Mouse (Mus musculus) kidney, embryonic 16.5 days (tissue): ENCODE data around the gene Zkscan7. TPM values are rescaled to one million over a fixed set of nuclear protein-coding genes. Genes with fewer than 3 reads are reported as not detected.
"Not testable (repeated sequence)": the region's sequence is repeated elsewhere in the genome, so short reads cannot be mapped to it uniquely, and the experiment has no call there.

Experiments used
- ATAC-seq: fragments of 200-750 bp; cut with Nextera tagmentation; 2 replicates; pipeline ENCODE4 v1.8.0; 2017; ENCODE audit warnings: moderate TSS enrichment; ENCODE audit not compliant: low FRiP score, low TSS enrichment
- H3K27ac ChIP-seq: fragments of 300-500 bp; sonication (generic); 2 replicates; pipeline ENCODE4 v1.5.1; 2014; ENCODE audit warnings: low read length
- H3K27me3 ChIP-seq: fragments of 300-500 bp; sonication (generic); 2 replicates; pipeline ENCODE4 v1.6.1; 2014; ENCODE audit warnings: low read length, control low read depth, mixed read lengths; ENCODE audit not compliant: insufficient read depth
- H3K36me3 ChIP-seq: fragments of 300-500 bp; sonication (generic); 2 replicates; pipeline ENCODE4 v1.6.1; 2014; ENCODE audit warnings: low read length, control low read depth, mixed read lengths; ENCODE audit not compliant: insufficient read depth
- H3K4me1 ChIP-seq: fragments of 300-500 bp; sonication (generic); 2 replicates; pipeline ENCODE4 v1.6.1; 2014; ENCODE audit warnings: low read length, control low read depth, mixed read lengths; ENCODE audit not compliant: insufficient read depth
- H3K4me2 ChIP-seq: fragments of 300-500 bp; sonication (generic); replicated peaks from 2 replicates; pipeline ENCODE4 v1.6.1; 2014; ENCODE audit warnings: low read depth, low read length
- H3K4me3 ChIP-seq: fragments of 300-500 bp; sonication (generic); 2 replicates; pipeline ENCODE4 v1.5.1; 2014; ENCODE audit warnings: mild to moderate bottlenecking, low read length
- H3K9ac ChIP-seq: fragments of 300-500 bp; sonication (generic); replicated peaks from 2 replicates; pipeline ENCODE4 v1.6.1; 2014; ENCODE audit warnings: low read length
- H3K9me3 ChIP-seq: fragments of 300-500 bp; sonication (generic); 2 replicates; pipeline ENCODE4 v1.6.1; 2016; ENCODE audit warnings: low read length, control low read depth
- WGBS: fragments of 180-500 bp; shearing (Covaris S2); extraction: QIAGEN DNeasy Blood & Tissue Kit; methylation state at CpG from one replicate; pipeline ENCODE4 v1.1.7; 2014; 5-methylcytosine and 5-hydroxymethylcytosine counted together
- polyA plus RNA-seq: library from polyadenylated mRNA; unstranded; fragments of >200 nt; fragmentation: Nextera tagmentation; extraction: Ambion mirVana; gene quantifications from 2 replicates; pipeline ENCODE4 v1.2.1, GENCODE M21; 2015

Zkscan7 gene
- polyA plus RNA-seq, result 6.0 and 7.7 TPM in 2 replicates

DNA sequence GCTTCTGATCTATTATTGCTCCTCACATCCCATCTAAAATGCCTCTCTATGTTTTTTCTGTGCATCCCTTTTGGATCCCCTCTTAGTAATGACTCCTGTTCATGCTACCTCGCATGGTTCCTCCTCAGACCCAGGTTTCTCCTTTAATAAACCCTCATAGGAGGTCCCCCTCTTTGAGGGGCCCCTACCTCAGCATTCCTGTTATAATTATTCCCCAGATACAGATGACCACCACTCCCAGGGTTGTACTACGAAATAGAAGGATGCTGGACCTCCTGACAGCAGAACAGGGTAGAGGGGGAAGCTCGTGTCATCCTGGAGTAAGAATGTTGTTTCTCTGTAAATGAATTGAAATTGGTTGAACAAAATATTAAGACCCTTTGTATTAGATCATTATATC, at the start of gene Zkscan7:
Gene Zkscan7, plus strand, starts transcription at position 301 of the 400 bp plus-strand sequence.
- 94% methylated on average over 3 of the region's 3 CpGs for WGBS
- H3K9me3 ChIP-seq, result 0 out of 2 replicates have a peak, but pooled peaks cover 3% of the 10 kb centered on the region
- no peaks in the 10 kb centered on the region for H3K36me3 ChIP-seq
- ATAC-seq, result no peak
- H3K4me2 ChIP-seq, result peak within 1 kb of the TSS; percentile 77
- H3K4me3 ChIP-seq, result peak within 1 kb of the TSS; percentile 73
- H3K27me3 ChIP-seq, result no peaks in the 10 kb centered on the region
- H3K4me1 ChIP-seq, result peaks cover 6% of the 10 kb centered on the region
- no peak within 1 kb of the TSS for H3K9ac ChIP-seq
- H3K27ac ChIP-seq, result 0 out of 2 replicates have a peak within 1 kb of the TSS, but pooled peaks have one; percentile 20

DNA sequence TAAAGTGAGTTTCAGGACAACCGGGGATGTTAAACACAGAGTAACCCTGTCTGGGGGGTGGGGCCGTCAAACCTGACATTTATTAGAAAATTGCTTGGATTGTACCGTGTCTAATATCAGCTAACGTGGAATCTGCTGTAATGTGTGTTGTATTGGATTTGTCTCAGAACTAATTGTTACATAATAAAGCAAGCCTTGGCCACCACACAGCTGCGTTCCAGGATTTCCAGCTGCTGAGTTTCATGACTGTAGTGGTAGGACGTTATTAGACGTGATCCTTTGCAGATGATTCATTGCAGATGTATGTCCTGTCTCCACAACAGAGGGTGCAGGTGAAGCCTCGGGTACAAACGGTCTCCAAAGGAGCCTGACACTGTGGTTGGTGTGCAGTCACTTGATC, 49.4 kb upstream of the Zkscan7 start:
- Histone ChIP-seq H3K4me2 (no peak overlapping the region), H3K9me3 (no peaks in the 10 kb centered on the region), H3K4me1 (no peaks in the 10 kb centered on the region), H3K9ac (no peak overlapping the region), H3K27ac (no peak overlapping the region), H3K36me3 (no peaks in the 10 kb centered on the region), H3K27me3 (no peaks in the 10 kb centered on the region), H3K4me3 (no peak overlapping the region)
- 71% methylated on average over 9 of the region's 9 CpGs for WGBS
- no peak for ATAC-seq

GRCm38 (mm10) chr9:122836790-122837189, 48.7 kb upstream of the Zkscan7 start:
- ATAC-seq, result 0 out of 2 replicates have a peak, but pooled peaks have one; percentile 31
- no peaks in the 10 kb centered on the region for H3K36me3 ChIP-seq
- no peak overlapping the region for H3K27ac ChIP-seq
- WGBS, result 57% methylated on average over 6 of the region's 6 CpGs
- no peak overlapping the region for H3K4me2 ChIP-seq
- no peaks in the 10 kb centered on the region for H3K27me3 ChIP-seq
- no peak overlapping the region for H3K9ac ChIP-seq
- no peaks in the 10 kb centered on the region for H3K4me1 ChIP-seq
- H3K4me3 ChIP-seq, result no peak overlapping the region
- H3K9me3 ChIP-seq, result no peaks in the 10 kb centered on the region

DNA sequence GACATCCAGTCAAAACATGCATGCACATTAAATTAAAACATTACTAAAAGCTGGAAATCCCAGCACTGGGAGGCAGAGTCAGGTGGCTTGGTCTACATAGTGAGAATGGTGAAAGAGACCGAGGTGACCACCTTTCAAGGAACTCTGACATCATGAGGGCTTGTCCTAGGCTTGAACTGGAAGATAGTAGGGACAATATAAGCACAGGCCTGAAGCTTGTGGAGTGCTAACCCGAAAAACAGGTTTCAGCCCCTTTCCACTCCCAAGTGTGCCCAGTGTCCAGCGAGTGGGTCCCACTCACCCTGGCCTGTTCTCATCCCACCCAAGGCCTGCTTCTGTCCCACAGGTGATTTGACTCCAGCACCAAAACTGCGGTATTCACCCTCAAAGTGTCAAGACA, 48.3 kb upstream of the Zkscan7 start:
- Histone ChIP-seq H3K27me3 (no peaks in the 10 kb centered on the region), H3K4me2 (no peak overlapping the region), H3K36me3 (no peaks in the 10 kb centered on the region), H3K4me3 (no peak overlapping the region), H3K27ac (no peak overlapping the region), H3K9ac (no peak overlapping the region), H3K4me1 (no peaks in the 10 kb centered on the region), H3K9me3 (no peaks in the 10 kb centered on the region)
- 85% methylated on average over 4 of the region's 4 CpGs for WGBS
- no peak for ATAC-seq

DNA sequence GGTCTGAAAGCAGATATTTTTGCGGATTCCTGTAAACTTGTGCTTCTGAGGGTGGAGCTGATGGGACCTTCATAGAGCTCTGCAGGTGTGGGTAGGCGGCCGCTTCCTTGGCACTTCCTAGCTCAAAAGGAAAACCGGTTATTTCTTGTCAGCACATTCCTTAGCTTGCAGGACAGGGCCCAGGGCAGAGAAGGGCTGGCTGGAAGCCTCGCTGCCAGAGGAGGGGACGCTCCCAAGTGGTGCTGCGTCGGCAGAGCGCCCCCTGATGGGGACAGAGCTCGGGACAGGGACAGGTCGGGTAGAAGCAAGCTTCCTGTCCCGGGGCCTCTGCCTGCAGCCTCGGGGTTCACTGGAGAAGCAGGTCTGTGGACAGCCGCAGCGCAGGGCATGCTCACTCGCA, 47.8 kb upstream of the Zkscan7 start:
- 26% methylated on average over 16 of the region's 16 CpGs for WGBS
- Histone ChIP-seq H3K4me2 (0 out of 2 replicates have a peak overlapping the region, but pooled peaks have one; percentile 14), H3K4me3 (no peak overlapping the region), H3K36me3 (no peaks in the 10 kb centered on the region), H3K27ac (no peak overlapping the region), H3K9ac (no peak overlapping the region), H3K27me3 (no peaks in the 10 kb centered on the region), H3K9me3 (no peaks in the 10 kb centered on the region), H3K4me1 (no peaks in the 10 kb centered on the region)
- peak; percentile 71 for ATAC-seq

- H3K4me1 ChIP-seq, result no peaks in the 10 kb centered on the region
- H3K27ac ChIP-seq, result no peak within 1 kb of the TSS
- H3K27me3 ChIP-seq, result no peaks in the 10 kb centered on the region
- peaks cover 5% of the 10 kb centered on the region; the same call in 1 of the 2 replicates for H3K9me3 ChIP-seq
- H3K4me2 ChIP-seq, result no peak within 1 kb of the TSS
- H3K4me3 ChIP-seq, result no peak within 1 kb of the TSS
- WGBS, result 74% methylated on average over 3 of the region's 3 CpGs
- H3K9ac ChIP-seq, result no peak within 1 kb of the TSS
- no peak for ATAC-seq
- H3K36me3 ChIP-seq, result peaks cover 6% of the 10 kb centered on the region
Observed at GRCm38 (mm10) chr9:122843760-122844159, 41.7 kb upstream of the Zkscan7 start, which contains the start of gene Gm35549. Gene Gm35549, minus strand, starts transcription at chr9:122844035.

- H3K4me1 ChIP-seq, result no peaks in the 10 kb centered on the region
- H3K27me3 ChIP-seq, result no peaks in the 10 kb centered on the region
- 88% methylated on average over 3 of the region's 3 CpGs for WGBS
- H3K9ac ChIP-seq, result no peak overlapping the region
- H3K27ac ChIP-seq, result no peak overlapping the region
- no peak overlapping the region for H3K4me3 ChIP-seq
- H3K9me3 ChIP-seq, result peaks cover 14% of the 10 kb centered on the region; the same call in 1 of the 2 replicates
- ATAC-seq, result no peak
- peaks cover 23% of the 10 kb centered on the region for H3K36me3 ChIP-seq
- H3K4me2 ChIP-seq, result no peak overlapping the region
Observed at GRCm38 (mm10) chr9:122845621-122846020, 39.9 kb upstream of the Zkscan7 start.

- H3K27ac ChIP-seq, result no peak overlapping the region
- no peak overlapping the region for H3K4me3 ChIP-seq
- no peaks in the 10 kb centered on the region for H3K27me3 ChIP-seq
- peaks cover 14% of the 10 kb centered on the region; the same call in 1 of the 2 replicates for H3K9me3 ChIP-seq
- no peak overlapping the region for H3K9ac ChIP-seq
- H3K36me3 ChIP-seq, result peaks cover 28% of the 10 kb centered on the region
- no peak for ATAC-seq
- no peaks in the 10 kb centered on the region for H3K4me1 ChIP-seq
- no peak overlapping the region for H3K4me2 ChIP-seq
Observed at GRCm38 (mm10) chr9:122846156-122846555, 39.3 kb upstream of the Zkscan7 start.

DNA sequence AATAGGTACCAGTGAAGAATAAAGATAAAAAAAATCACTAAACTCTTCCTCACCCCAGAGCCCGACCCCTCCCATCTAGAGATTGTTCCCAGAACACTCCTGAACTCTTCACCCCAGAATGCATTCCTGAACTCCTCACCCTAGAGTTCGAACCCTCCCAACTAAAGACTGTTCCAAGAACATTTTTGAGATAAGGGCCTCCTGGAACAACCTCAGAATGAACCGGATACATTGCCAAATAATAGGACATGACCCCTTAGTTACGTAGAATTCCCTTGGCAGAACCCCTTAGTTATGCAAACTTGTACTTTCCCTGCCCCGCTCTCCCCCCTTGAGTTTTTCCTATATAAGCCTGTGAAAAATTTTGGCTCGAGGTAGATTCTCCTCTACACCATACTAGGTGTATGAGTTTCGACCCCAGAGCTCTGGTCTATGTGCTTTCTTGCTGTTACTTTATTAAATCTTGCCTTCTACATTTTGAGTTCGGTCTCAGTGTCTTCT, 37.6 kb upstream of the Zkscan7 start:
- ATAC-seq, H3K4me2 ChIP-seq, H3K4me1 ChIP-seq, H3K27me3 ChIP-seq, H3K9ac ChIP-seq, H3K4me3 ChIP-seq, H3K27ac ChIP-seq: not testable (repeated sequence)
- Histone ChIP-seq H3K9me3 (peaks cover 20% of the 10 kb centered on the region; the same call in 1 of the 2 replicates), H3K36me3 (peaks cover 45% of the 10 kb centered on the region)
- WGBS, result 96% methylated on average over 5 of the region's 8 CpGs

DNA sequence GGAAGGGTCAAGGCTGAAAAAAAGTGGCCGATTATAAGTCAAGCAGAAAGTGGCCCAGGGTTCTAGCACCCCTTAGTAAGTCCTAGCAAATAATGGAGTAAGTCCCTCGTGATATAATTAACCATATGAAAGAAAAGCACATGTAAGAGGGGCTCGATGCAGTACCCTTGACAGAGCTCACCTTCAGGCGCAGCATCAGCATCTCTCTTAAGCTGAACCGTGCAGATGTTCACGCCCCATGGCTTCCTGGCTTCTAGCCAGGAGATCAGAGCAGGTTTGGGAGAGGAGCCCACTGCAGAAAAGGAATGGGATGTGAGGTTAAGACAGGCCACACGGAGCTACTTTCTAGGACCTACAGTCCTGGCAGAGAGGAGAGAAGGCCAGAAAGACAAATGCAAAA, 31.0 kb upstream of the Zkscan7 start:
- Histone ChIP-seq H3K27ac (no peak overlapping the region), H3K9me3 (peaks cover 24% of the 10 kb centered on the region), H3K27me3 (no peaks in the 10 kb centered on the region), H3K4me3 (no peak overlapping the region), H3K36me3 (peaks cover 94% of the 10 kb centered on the region), H3K9ac (no peak overlapping the region), H3K4me2 (no peak overlapping the region), H3K4me1 (no peaks in the 10 kb centered on the region)
- no peak for ATAC-seq
- 92% methylated on average over 7 of the region's 7 CpGs for WGBS
